Mouse (Mus musculus): ENCODE measurements at regions not wholly inside any gene's neighbourhood (a gene's known extent, or its start where the extent isn't known, plus 50 kb on each side); places are given as distances from the start of the nearest gene placed in this dataset.
"Not testable (repeated sequence)": the region's sequence is repeated elsewhere in the genome, so short reads cannot be mapped to it uniquely, and the experiment has no call there.

DNA sequence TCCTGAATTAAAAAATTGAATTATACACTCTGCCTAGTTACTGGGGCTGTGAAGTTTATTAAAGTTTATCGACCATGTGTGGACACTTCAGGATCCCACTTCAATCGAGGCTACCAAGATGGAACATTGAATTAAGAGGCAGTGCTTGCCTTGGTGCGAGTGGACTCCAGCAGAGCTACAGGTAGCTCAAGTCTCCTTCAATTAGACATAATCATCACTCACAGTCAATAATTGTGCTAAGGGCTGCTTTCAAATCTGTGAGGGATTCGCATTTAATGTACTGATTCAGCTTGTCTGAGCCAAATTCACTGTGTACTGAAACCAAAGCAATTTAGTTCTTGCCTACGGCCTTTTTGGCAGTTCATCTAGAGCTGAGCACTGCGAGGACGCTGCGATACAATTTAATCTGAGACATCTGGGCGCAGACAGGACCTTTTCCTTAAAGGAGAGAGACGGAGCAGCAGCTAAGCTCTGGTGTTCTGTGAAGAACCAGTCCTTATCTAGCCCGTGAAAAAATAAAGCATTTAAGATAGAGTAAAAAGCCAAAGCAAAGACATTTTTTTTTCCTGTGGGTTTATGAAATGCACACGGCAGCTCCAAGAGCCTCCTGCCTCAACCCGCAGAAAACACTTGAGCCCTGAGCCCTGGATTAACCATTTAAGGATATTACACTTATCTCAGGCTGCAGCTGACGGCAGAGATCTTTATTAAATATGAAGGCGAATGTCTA is 220.8 kb upstream of the Irx1 start:
- DNase-seq = peak; percentile 5 to 7

DNA sequence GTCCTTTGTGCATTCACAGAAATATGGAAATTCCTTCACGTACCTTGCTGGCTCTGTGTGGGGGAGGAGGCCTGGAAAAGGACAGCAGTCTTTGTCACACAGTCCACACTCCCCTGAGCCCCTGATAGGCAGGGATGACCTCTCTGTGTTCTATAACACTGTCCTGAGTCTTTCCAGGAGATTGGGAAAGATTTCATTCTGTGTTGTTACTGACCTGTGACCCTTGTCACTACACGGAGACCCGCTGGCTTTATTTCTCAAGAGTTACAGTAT is 221.3 kb upstream of the Irx1 start:
- no peak for DNase-seq

DNA sequence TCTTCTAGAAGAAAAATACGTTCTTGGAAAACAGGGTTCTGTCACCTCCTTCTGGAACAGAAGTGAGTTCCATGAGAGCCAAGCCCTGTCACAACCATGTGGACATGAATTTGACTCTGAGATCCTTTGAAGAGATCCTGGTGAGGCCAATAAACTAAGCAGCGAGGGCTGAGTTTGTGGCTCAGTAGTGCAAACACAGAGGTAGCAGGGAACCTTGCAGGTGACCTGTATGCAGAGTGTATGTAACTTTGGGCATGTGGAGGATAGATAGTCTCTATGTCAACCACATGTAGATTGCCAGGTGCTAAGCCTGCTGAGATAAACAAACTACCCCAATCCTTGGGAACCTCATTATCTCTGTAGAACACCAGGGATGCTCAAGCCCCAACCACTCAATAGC is 232.4 kb upstream of the Irx1 start:
- no peak for DNase-seq

DNA sequence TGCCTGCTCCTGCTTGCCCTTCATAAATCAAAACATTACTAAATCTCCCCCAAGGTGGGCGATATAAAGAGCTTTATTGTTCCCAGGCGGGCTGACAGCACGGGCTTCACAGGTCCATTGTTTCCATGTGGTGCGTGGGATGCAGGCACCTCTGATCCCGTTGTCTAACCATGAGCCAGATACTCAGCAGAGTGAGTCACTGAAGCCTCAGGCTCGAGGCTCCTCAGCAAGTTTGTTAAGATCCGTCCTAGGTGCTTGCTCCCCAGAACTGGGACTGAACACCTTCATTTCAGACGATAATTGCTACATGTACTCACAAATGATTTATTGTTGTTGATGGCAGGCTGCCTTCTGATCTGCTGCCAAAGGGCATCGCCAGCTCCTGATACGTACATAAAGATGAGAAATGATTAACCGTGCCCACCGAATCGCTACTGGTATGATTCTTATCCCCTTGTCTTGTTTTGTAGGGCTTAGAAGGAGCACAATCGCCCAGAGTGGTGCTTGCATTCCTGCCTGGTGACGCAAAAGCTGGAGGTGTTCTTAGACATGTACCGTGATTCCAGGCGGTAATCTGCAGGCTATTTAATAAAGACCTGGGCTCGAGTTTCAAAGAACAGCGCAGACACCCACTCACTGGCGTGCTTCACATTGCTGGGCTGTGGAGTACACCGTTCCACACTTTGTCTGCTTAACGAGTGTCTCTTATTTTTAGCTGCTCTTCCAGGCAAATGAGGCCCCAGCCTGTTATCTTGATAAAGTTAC is 235.0 kb upstream of the Irx1 start:
- DNase-seq = no peak

DNA sequence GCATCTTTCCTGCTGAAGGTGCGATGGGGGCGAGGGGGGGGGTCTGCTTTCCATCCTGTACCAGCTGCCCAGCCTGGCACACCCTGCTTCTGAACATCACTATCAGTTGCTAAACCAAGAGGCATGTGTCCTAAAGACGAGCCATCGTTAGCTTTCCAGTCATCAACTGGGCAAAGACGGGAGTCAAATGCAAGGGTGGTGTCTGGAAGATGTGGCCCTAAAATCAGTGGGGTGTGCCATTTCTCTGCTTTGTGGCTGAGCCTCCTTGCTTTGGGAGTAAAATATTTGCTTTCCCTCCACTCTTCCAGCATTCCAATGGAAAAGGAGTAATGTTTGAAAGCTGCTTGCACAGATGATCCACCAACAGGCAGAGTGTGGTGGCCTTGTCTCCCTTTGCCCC is 246.0 kb upstream of the Irx1 start:
- no peak for DNase-seq

DNA sequence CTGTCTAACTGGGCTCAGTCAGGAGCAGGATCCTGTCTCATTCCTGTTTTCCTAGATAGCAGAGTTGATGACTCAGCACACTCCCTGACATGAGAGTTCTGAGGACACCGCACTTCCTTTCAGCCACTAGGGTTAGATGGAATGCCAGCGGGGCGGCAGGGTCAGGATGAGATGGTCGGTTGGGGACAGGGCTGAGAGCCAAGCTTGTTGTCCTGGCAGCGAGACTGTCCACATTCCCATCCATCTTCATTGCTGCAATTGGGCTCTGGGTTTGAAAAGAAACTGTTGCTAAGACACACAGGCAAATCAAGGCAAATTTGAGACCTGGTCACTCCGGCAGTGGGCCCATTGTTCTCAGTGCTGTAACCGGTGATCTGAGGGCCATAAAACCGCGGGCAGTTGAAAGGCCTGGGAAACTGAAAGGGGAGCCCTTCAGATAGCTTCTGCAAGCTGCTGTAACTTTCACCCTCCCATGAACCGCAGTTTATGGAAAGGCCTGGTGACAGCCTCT is 246.5 kb upstream of the Irx1 start:
- DNase-seq = peak; percentile 10 to 14

DNA sequence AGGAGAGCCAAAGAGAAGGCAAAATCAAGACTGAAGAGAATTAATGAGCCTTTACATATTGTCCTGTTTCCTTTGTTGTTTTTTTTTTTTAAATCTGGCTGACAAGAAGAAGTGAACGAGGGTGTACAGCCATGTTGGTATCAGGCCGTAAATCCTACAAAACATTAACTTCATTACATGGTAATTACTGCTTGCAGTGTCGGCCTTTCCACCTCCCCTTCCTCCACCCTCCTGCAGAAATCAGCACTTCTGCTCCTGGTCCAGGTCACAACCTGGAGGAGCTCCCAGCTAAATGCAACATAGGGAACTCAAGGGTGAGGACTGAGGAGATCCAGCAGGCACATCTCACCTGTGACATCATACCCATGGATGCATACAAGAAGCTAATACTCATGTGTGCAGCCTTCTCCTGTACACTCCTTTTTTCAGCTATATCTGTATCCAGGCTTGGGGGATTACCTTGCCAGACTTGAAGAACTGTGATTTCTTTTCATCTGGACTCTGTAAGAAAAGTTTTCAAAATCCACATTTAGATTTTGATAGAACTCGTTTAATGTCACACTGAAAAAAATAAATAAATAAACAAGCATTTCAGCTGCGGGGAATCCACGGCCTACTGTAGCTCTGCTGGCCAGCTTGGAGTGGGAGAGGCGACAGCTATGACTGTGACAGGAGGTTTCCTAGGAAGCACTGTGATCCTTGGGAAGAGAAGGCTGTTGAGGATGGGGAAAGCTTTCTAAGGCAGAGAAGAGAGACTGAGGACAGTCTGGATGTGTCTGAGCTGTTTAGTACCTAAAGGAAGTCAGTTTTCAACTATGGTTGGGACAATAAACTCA is 247.2 kb upstream of the Irx1 start:
- no peak for DNase-seq

DNA sequence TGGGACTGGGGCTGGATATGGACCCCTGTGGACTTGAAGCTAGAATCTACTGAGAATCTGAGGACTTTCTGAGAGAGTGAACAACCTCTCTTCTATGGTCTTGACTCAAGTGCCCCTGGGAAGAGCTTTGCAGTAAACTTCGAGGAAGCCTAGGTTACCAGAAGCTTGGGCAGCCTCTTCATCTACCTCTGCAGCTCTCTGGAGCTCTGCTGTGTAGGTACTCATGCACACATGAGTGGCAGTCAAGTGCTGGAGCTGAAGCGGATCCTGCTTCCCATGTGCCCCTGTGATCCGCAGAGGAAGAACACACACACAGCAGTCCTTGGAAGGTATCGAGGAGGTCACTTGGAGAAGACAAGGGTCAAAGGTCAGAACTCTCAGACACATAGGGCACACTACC is 248.2 kb upstream of the Irx1 start:
- no peak for DNase-seq

DNA sequence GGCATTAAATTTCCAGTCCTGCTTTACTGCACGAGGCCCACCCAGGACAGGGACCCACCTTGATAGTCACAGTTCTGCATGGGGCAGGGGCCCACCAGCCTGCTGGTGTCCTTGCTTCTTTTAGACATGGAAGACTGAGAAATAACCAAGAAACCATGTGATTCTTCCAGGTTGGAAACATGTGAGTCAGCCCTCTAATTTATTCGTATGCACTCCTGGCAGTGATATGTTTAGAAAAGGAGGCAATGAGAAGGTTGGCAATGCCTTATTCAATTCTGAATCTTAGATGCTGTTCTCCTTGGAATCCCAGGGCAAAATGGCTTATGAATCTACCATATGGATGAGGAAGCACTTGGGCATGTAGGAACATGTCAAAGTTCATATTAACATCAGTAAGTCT is 249.2 kb upstream of the Irx1 start:
- no peak for DNase-seq

DNA sequence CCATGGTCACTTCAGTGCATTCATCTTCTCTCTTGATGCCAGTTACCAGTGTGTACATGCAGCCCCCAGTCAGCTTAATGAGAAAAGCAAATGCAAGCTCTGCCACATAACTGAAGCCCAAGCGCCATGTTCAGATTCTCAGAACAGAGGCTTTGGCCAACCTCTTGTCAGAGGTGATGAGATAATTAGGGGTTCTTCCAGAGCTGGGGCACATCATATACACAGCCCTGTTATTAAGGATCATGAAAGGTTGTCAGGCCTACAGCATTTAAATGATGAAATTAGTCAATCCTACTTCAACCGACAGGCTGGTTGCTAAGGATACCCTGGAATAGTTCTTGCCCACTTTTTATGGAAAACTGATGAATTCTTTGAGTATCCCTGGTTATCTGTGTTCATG is 255.8 kb upstream of the Irx1 start:
- DNase-seq = no peak

DNA sequence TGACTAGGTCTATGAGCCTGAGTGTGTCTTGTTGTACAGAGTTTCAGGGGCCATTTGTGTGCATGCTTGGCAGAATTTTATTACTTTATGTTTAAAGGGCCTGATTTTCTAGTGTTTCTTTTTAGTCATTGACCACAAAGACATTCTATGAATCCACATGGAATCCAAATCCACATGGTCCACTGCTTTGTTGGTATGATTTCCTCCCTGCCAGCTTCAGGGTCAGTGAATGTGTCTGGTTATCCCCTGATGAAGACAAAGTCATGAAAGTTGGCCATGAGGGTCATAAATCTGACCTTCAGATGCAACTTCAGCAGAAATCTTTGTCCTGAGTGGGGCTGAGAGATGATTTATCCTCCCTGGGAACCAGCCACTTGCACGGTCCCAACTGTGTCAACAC is 263.6 kb upstream of the Irx1 start:
- no peak for DNase-seq

DNA sequence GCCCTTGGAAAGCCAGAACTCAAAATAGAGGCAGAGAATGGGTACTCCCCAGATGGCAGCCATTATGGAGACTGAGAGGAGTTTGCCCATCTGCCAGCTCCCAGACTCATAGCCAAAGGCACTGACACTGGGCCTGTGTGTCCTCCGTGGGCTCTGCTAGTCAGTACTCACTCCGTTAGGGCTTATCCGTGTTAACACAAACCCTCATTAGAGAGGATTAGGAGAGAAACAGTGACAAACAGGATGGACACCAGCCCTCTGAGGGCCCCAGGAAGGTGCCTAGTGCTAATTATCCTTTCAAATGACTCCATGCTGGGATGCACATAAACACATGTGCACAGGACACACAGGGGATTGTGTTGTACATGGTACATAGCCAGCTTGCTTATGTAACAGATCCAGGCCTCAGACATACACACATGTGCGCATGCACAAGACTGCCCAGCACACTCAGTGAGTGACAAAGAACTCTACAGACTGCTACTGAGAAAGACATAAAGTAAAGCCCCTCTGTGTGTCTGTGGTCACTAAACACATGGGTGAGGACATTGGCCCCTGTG is 267.6 kb upstream of the Irx1 start:
- peak in 1 of 2 experiments; percentile 27 for DNase-seq

DNA sequence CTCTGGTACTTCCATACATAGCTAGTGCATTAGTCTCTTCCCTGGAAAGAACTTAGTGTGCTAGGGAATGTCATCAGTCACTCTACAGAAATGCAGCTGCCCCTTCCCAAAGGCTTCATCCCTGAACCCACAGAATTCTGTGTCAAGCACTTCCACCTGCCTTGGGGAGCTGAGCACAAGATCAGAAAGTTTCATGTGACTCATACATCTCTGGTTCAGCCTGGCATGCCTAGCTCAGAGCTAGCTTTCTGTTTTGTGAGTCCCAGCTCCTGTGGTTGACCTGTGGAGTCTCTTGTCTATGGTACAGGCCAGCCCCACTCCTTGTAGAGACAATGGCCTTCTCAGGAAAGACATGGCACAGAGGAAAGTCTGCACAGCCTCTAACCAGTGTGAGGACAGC is 268.6 kb upstream of the Irx1 start:
- DNase-seq = no peak

DNA sequence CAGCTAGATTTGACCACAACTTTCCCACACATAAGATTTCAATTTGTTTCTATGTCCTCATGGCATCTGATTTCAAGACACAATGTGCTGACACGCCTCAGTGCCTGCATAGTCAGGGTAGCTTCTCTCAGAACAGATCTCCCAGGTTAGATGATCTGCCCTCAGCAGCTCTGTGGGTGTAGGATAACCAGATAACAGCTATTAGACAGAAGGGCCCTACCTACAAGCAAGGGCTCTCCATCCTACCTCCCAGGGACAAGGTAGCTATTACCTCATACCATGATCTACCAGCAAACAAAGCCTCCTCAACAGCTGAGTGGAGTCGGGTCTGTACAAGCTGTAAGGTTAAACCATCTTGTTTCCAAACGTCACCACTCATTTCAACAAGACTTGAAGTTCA is 278.4 kb upstream of the Irx1 start:
- no peak for DNase-seq

DNA sequence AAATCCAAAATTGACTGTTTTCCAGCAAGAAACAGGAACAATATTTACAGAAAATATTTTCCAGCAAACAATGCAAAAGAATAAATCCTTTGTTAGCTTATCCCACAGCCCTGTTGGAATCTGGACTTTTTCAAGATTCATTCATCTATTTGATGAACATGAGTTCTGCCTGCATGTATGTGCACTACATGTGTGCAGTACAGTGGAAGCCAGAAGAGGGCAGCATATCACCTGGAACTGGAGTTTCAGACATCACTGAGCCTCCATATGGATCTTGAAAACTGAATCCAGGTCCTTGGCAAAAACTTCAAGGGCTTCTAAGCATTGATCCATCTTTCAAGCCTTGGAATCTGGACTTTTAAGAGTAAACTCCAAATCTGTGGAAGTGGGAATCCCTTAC is 286.9 kb upstream of the Irx1 start:
- peak in 1 of 2 experiments; percentile 14 for DNase-seq

DNA sequence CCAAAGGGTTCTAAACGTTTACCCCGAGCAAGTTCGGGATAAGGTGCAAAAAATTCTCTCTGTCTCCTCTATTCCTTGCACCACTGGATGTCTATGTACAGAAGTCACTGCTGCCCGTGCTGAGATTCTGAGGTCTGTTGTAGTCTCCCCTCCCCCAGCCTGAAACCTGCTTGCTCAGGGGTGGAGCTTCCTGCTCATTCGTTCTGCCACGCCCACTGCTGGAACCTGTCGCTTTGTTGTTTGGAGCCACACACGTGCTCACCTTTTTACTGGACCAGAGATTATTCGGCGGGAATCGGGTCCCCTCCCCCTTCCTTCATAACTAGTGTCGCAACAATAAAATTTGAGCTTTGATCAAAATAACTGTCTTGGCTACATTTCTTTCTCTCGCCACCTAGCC is 289.7 kb upstream of the Irx1 start:
- DNase-seq = not testable (repeated sequence)

DNA sequence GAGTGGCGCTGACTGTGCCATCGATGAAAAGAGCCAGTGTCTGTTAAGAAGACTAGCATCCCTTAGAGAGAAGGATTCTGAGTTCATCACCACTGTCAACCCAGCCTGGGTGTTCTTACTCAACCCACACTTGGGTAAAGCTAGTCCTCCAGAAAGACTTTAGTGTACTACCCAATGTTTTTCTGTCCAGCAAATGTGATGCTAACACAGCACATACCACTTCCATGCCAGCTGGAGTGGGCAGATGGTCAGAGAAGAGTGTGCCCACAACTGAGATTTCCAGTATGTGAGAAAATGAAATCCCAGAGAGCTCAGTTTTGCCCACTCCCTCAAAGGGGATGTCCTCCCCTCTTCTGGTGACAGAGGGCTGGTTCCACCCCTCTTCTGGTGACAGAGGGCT is 295.3 kb upstream of the Irx1 start:
- DNase-seq = peak; percentile 51 to 60

DNA sequence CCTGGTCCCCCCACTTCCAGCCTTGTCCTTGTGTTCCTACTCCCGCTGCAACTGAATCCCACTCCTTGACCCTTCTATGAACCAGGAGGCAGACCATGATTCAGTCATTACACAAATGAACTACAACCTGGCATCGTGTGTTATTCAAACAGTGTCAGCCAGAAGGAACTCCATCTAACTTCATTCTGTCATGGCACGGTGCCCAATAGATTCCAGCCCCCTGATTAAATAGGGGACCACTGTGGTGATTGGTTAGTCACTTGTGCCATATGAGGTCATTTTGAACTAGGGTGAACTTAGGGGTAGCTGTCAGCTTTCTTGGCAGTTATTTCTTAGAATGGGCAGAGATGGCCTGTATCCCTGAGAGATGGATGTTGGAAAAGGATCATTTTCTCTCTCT is 300.9 kb upstream of the Irx1 start:
- peak; percentile 71 to 77 for DNase-seq

DNA sequence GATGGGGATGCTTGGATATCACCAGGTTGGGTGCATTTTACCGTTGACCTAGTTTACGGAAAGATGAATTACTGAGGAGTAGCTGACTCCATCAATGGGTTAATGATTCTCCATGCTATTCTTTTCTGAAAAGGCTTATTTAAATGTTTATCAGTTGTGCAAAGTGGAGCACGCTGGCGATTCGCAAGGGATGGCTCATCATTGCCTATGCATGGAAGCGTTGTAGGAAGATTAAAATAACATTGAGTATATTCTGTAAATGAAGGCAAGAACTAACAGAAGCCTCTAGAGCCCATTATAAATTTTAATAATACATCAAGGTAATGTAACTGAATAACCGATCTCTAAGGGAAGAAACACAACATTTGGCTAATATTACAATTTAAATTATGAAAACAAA is 301.6 kb upstream of the Irx1 start:
- no peak for DNase-seq

DNA sequence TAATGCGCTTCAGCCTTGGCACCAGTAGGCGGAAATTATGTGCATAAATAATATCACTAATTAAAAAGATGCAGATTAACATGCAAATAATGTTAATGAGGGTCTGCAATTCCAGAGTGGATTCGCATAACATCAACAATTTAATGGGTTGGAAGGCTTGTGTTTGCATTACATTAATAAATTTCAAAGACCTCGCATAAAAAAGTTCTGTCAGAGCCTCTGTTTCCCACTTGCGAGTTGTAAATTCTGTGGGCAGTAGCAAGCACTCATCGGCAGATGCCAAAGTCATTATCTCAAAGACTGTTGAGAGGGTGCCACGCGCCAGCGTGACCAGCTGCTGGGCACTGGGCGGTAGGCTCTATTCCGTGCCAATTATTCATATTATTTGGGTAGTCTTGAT is 302.1 kb upstream of the Irx1 start:
- peak; percentile 80 to 84 for DNase-seq

DNA sequence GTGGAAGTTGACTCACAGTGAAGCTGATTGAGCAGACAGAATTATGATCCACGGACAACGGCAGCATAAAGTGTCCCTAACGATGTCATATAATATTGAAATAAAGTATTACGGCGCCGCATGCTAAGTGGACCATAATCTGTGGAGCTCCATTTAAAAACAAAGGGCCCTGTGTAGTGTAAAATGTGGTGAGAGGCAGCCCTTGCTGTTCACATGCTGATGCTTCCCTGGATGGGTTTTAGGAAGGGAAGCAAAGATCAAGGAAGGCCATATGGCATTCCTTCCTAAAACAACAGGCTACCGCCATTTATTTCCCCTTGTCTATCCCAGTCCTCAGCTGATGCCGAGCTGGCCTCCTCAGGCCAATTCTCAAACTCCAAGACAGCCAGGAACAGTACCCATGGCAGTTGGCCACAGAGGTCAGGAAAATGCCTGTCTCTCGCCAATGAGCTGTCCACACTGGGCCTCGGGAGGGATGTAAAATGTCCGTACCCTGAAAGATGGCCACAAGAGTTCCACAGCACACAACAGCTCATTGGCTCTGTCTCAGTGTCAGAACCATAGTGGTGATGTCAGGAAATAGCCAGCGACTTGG is 302.7 kb upstream of the Irx1 start:
- peak; percentile 84 to 90 for DNase-seq

DNA sequence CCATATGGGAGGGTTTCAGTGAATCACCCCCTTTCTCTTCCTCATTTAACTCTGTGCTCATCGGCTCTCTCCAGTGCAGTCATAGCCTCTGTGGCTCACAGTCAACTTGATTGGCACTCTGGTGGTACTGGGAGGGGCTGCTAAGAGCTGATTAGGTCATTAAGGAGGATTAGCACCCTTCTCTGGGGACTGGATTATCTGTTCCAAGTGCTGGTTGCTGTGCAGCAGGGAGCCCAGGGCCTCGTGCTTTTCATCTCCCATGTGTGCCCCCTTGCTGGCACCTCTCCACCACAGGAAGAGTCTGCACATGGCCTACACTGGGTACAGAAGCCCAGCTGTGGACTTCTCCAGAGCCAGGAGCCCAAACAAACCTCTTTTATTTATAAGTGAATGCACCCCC is 316.8 kb upstream of the Irx1 start:
- DNase-seq = peak in 1 of 2 experiments; percentile 32

DNA sequence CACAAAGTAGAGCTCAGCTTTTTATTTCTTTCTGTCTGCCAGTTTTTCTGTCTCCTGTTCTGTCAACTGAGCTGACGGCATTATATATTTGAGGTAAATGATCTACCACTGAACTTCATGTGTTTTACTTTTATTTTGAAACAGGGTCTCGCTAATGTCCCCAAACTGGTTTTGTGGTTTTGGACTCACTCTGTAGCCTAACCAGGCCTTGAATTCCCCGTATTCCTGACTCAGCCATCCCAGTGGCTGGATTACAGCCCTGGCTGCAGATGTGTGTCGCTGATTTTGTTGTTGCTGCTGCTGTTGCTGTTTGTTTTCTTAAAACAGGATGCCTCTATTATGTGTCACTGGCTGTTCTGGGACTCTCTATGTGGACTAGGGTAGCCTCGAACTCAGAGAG is 317.3 kb upstream of the Irx1 start:
- no peak for DNase-seq
